Mouse (Mus musculus): ENCODE data around the gene AU015836. TPM values are rescaled to one million over a fixed set of nuclear protein-coding genes. Genes with fewer than 3 reads are reported as not detected.

Gene AU015836
- polyA plus RNA-seq (2017; shearing (Covaris generic)): not detected

DNA sequence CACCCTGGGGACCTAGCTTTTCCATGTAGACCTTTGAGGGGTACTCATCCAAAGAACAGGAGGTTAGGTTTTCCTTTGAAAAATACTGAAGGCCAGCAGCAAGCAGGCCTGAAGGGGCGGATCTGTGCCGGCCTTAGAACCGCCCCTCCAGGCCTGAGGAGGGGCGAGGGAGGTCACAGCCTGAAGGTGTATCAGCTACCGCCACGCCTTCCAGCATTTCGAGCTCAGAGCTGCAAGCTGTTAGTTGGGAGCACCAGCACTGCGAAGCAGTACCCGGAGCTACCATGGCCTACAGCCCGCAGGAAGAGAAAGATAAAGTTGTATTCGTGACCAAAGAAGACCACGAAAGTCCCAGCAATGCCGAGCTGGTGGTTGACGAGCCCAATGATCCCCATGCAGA lies at the start of gene AU015836:
Gene AU015836 (plus strand): TSS at position 216 of the 400 bp plus-strand sequence.

Other genes starting within 250 kb of the AU015836 start
- 29.9 TPM for gene Pdk3, start 136.5 kb upstream of the AU015836 start, polyA plus RNA-seq (2017; shearing (Covaris generic))
- gene Zfx, start 155.0 kb downstream of the AU015836 start, polyA plus RNA-seq (2017; shearing (Covaris generic)): 46.7 TPM
- 53.7 TPM for gene Eif2s3x, start 244.2 kb downstream of the AU015836 start, polyA plus RNA-seq (2017; shearing (Covaris generic))